Mouse (Mus musculus): Measurements from ENCODE around the gene Misp.

GRCm38 (mm10) chr10:79873715-79874289, 53.0 kb downstream of the Misp start:
- TF ChIP-seq CTCF (IDR thresholded peaks at IDR 0.05; ENCODE audit: borderline replicate concordance, insufficient read depth, low read length) (no peak), POLR2A (IDR thresholded peaks at IDR 0.05; ENCODE audit: low read depth, low read length) (no peak)

All from embryonic fibroblast, embryonic 13.5 days (primary cell).